Mouse (Mus musculus): Measurements from ENCODE around the gene Fgr. TPM values are rescaled to one million over a fixed set of nuclear protein-coding genes. Genes with fewer than 3 reads are reported as not detected.
A peak's percentile ranks its signal among the peaks of the same experiment; 100 is the strongest.
"Not testable (repeated sequence)": the region's sequence is repeated elsewhere in the genome, so short reads cannot be mapped to it uniquely, and the experiment has no call there.

Gene Fgr
- total and polyA plus RNA-seq, 3 experiments = 0.05 TPM; not detected in 2

GRCm38 (mm10) chr4:132997469-132998237 is 23.8 kb downstream of the Fgr start:
- DNase-seq (ENCODE audit: low spot score) (no peak), ATAC-seq (ENCODE audit: extremely low read depth, insufficient number of reproducible peaks, low FRiP score, poor library complexity, severe bottlenecking) (no peak)
- Histone ChIP-seq H3K4me3 (ENCODE audit: low read depth, low read length) (no peak overlapping the region), H3K27me3 (ENCODE audit: insufficient read depth, low read length) (peaks cover 58% of the 10 kb centered on the region), H3K36me3 (replicated peaks) (no peaks in the 10 kb centered on the region), H3K4me1 (ENCODE audit: insufficient read depth, low read depth, low read length) (peaks cover 8% of the 10 kb centered on the region; the same call in 1 of the 2 replicates), H3K9me3 (replicated peaks) (no peaks in the 10 kb centered on the region)
- TF ChIP-seq GATA2 (IDR thresholded peaks at IDR 0.05; ENCODE audit: borderline replicate concordance, low read depth, low read length) = no peak
- no peak for TF ChIP-seq TAL1 (conservative IDR thresholded peaks at IDR 0.05; ENCODE audit: low read depth, low read length)
- TF ChIP-seq GATA1 (IDR thresholded peaks at IDR 0.05; ENCODE audit: borderline replicate concordance, low read length) = no peak
- TF ChIP-seq CTCF (IDR thresholded peaks at IDR 0.05; ENCODE audit: low read depth, low read length) = no peak
- TF ChIP-seq POLR2AphosphoS5 (IDR thresholded peaks at IDR 0.05; ENCODE audit: insufficient replicate concordance, low read depth, low read length) = no peak

GRCm38 (mm10) chr4:133002896-133003295 is 29.0 kb downstream of the Fgr start:
- DNase-seq (ENCODE audit: low spot score) (no peak), ATAC-seq (ENCODE audit: extremely low read depth, insufficient number of reproducible peaks, low FRiP score, poor library complexity, severe bottlenecking) (no peak)
- Histone ChIP-seq H3K9me3 (replicated peaks) (no peaks in the 10 kb centered on the region), H3K4me1 (ENCODE audit: insufficient read depth, low read depth, low read length) (peaks cover 32% of the 10 kb centered on the region), H3K27me3 (ENCODE audit: insufficient read depth, low read length) (peaks cover 45% of the 10 kb centered on the region), H3K36me3 (replicated peaks) (no peaks in the 10 kb centered on the region), H3K4me3 (ENCODE audit: low read depth, low read length) (no peak overlapping the region)
- TF ChIP-seq CTCF (IDR thresholded peaks at IDR 0.05; ENCODE audit: low read depth, low read length) (no peak), TAL1 (conservative IDR thresholded peaks at IDR 0.05; ENCODE audit: low read depth, low read length) (no peak), GATA2 (IDR thresholded peaks at IDR 0.05; ENCODE audit: borderline replicate concordance, low read depth, low read length) (no peak), POLR2AphosphoS5 (IDR thresholded peaks at IDR 0.05; ENCODE audit: insufficient replicate concordance, low read depth, low read length) (no peak), GATA1 (IDR thresholded peaks at IDR 0.05; ENCODE audit: borderline replicate concordance, low read length) (no peak)

DNA sequence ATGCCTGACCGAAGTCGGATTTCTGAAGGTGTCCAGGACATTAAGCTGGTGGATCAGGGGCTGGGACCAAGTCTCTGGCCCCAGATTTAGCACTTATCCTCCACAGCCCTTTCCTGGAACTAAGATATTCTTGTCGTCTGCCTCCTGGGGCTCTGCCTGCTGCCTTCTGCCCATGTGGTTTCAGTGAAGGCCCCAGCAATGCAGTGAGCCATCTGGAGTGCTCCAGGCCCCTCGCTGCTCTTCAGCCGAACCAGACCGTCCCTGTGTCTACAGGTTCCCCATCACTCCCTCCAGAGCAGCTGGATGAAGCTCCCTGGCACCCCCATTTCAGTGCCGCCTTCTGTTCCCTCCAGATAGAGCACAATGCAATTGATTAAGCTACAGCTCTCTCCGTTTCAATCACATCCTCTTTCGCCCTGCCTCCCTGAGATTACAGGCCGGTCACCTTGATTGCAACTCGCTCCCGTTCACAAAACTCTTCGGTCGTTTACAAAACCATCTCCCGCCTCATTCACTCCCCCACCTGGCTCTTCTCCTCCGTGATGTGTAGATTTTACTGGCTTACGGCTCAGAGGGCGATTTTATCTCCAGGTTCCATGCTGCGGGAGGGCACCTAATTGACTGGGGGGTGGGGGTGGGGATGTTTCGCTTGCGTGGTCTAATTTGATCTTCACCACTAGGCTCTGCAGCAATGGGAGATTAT is 29.6 kb downstream of the Fgr start:
- Histone ChIP-seq H3K9me3 (replicated peaks) (no peaks in the 10 kb centered on the region), H3K4me1 (ENCODE audit: insufficient read depth, low read depth, low read length) (peaks cover 38% of the 10 kb centered on the region), H3K4me3 (ENCODE audit: low read depth, low read length) (no peak overlapping the region; the same call in 1 of the 2 replicates), H3K27me3 (ENCODE audit: insufficient read depth, low read length) (peaks cover 42% of the 10 kb centered on the region), H3K36me3 (replicated peaks) (no peaks in the 10 kb centered on the region)
- no peak for DNase-seq (ENCODE audit: low spot score)
- TF ChIP-seq CTCF (IDR thresholded peaks at IDR 0.05; ENCODE audit: low read depth, low read length) (no peak), GATA2 (IDR thresholded peaks at IDR 0.05; ENCODE audit: borderline replicate concordance, low read depth, low read length) (no peak), TAL1 (conservative IDR thresholded peaks at IDR 0.05; ENCODE audit: low read depth, low read length) (no peak), POLR2AphosphoS5 (IDR thresholded peaks at IDR 0.05; ENCODE audit: insufficient replicate concordance, low read depth, low read length) (no peak), GATA1 (IDR thresholded peaks at IDR 0.05; ENCODE audit: borderline replicate concordance, low read length) (no peak)
- no peak for ATAC-seq (ENCODE audit: extremely low read depth, insufficient number of reproducible peaks, low FRiP score, poor library complexity, severe bottlenecking)

DNA sequence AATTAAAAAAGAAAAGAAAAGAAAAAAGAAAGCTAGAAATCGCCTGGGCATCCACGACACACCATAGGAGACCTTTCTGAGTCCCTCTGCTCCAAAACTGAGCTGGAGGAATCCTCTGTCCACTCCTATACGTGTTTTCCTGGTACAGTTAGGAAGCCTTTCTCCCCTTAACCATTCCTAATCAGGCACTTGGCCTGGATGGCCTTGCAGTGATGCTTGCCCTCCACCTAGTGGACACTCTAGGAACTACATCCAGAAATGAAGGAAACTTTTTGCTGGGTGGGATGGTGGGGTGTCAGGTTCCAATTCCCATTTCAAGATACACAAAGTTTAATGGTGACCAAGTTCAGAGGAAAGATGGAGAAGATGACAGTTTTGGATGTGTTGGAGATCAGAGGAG is 31.3 kb downstream of the Fgr start:
- peaks cover 56% of the 10 kb centered on the region for H3K4me1 ChIP-seq (ENCODE audit: insufficient read depth, low read depth, low read length)
- H3K4me3 ChIP-seq (ENCODE audit: low read depth, low read length) = no peak overlapping the region
- TF ChIP-seq POLR2AphosphoS5 (IDR thresholded peaks at IDR 0.05; ENCODE audit: insufficient replicate concordance, low read depth, low read length) (no peak), CTCF (IDR thresholded peaks at IDR 0.05; ENCODE audit: low read depth, low read length) (peak; percentile 94)

DNA sequence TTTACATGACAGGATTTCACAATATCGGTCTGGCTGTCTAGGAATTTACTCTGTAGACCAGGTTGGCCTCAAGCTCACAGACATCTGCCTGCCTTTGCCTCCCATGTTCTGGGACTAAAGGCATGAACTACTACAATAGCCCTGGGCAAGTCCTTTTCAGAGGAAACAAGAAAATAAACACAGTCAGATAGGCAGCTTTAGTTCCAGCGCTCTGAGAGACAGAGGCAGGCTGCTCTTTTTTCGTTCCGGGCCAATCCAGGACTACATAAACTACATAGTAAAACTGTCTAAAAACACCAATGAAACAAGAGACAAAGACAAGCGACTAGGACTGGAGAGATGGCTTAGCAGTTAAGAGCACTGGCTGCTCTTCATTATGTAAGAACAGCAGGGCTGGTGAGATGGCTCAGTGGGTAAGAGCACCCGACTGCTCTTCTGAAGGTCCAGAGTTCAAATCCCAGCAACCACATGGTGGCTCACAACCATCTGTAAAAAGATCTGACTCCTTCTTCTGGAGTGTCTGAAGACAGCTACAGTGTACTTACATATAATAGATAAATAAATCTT is 32.1 kb downstream of the Fgr start:
- not testable (repeated sequence) for H3K4me3 ChIP-seq (ENCODE audit: low read depth, low read length); H3K9me3 ChIP-seq (replicated peaks); H3K36me3 ChIP-seq (replicated peaks); DNase-seq (ENCODE audit: low spot score); ATAC-seq (ENCODE audit: extremely low read depth, insufficient number of reproducible peaks, low FRiP score, poor library complexity, severe bottlenecking)
- peaks cover 62% of the 10 kb centered on the region for H3K4me1 ChIP-seq (ENCODE audit: insufficient read depth, low read depth, low read length)
- peaks cover 46% of the 10 kb centered on the region for H3K27me3 ChIP-seq (ENCODE audit: insufficient read depth, low read length)

More for the DNA sequence above, 31.3 kb downstream of the Fgr start:
- Histone ChIP-seq H3K27me3 (ENCODE audit: insufficient read depth, low read length) (peaks cover 45% of the 10 kb centered on the region), H3K9me3 (replicated peaks) (no peaks in the 10 kb centered on the region), H3K36me3 (replicated peaks) (no peaks in the 10 kb centered on the region)
- DNase-seq (ENCODE audit: low spot score) (peak; percentile 65), ATAC-seq (ENCODE audit: extremely low read depth, insufficient number of reproducible peaks, low FRiP score, poor library complexity, severe bottlenecking) (no peak)

- peak; percentile 71 for ATAC-seq (ENCODE audit: extremely low read depth, insufficient number of reproducible peaks, low FRiP score, poor library complexity, severe bottlenecking)
- Histone ChIP-seq H3K4me1 (ENCODE audit: insufficient read depth, low read depth, low read length) (peaks cover 76% of the 10 kb centered on the region), H3K9me3 (replicated peaks) (no peaks in the 10 kb centered on the region), H3K4me3 (ENCODE audit: low read depth, low read length) (peak overlapping the region; percentile 53; the same call in 1 of the 2 replicates), H3K27me3 (ENCODE audit: insufficient read depth, low read length) (peaks cover 40% of the 10 kb centered on the region), H3K36me3 (replicated peaks) (no peaks in the 10 kb centered on the region)
- no peak for DNase-seq (ENCODE audit: low spot score)
- TF ChIP-seq TAL1 (conservative IDR thresholded peaks at IDR 0.05; ENCODE audit: low read depth, low read length) = peak; percentile 79
- no peak for TF ChIP-seq POLR2AphosphoS5 (IDR thresholded peaks at IDR 0.05; ENCODE audit: insufficient replicate concordance, low read depth, low read length)
Measured at GRCm38 (mm10) chr4:133007513-133008380, 33.9 kb downstream of the Fgr start.

Measured in G1E (cell line).